Mouse (Mus musculus) urinary bladder, postnatal 25 days (tissue): Measurements from ENCODE around the gene Mon1a.
A peak's percentile ranks its signal among the peaks of the same experiment; 100 is the strongest.

Experiments
- DNase-seq: peaks from one replicate; pipeline ENCODE4 v3.0.0; 2022; ENCODE audit warnings: low spot score

Mon1a gene

DNA sequence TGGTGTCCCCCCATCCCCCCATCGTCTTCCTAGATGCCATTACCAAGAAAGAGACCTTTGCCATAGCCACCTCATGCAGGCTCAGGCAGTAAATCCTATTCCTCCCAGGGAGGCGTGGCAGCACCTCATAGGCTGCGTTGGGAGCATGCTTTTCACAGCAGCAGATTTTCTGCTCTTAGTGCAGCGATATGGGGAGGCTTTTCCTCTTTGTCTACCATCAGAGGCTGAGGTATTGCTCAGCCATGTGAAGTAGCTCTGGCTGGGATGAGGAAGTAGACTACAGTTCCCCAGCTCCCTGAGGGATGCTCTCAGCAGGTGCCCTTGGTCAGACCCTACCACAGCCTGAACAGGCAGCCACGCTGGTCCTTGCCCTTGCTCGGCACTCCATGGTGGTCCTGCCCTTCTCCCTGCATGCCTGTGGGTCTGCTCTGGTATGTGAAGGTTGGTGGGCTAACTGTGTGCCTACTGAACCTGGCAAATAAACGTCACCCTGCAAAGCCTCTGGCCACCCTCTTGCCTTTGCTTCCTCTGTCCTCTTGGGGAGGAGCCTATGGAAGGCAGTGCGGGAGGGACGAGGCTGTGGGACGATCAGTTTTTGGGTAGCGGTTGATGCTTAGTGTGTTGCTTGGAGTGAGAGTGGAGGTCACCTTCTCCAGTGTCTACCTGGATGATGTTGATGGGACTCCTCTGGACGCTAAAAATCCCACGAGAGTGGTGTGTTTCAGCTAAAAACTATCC lies 61.4 kb downstream of the Mon1a start:
- no peak for DNase-seq

DNA sequence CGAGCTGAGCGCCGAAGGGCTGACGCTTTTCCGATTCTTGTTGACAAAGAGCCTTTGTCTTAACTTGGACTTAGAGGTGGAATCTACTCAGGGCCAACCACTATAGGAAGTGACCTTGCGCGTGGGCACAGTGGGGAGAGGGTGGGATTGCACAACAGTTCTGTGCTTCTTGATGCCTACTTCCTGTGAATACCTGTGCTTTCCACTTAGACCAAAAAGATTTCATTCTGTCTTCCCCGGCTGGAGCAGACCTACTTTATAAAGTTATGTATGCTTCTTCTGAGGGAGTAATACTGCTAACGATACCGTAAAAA lies 61.9 kb downstream of the Mon1a start, which contains the start of gene Traip:
Gene Traip, plus strand, starts transcription at position 215 of the 314 bp plus-strand sequence.
- no peak for DNase-seq

DNA sequence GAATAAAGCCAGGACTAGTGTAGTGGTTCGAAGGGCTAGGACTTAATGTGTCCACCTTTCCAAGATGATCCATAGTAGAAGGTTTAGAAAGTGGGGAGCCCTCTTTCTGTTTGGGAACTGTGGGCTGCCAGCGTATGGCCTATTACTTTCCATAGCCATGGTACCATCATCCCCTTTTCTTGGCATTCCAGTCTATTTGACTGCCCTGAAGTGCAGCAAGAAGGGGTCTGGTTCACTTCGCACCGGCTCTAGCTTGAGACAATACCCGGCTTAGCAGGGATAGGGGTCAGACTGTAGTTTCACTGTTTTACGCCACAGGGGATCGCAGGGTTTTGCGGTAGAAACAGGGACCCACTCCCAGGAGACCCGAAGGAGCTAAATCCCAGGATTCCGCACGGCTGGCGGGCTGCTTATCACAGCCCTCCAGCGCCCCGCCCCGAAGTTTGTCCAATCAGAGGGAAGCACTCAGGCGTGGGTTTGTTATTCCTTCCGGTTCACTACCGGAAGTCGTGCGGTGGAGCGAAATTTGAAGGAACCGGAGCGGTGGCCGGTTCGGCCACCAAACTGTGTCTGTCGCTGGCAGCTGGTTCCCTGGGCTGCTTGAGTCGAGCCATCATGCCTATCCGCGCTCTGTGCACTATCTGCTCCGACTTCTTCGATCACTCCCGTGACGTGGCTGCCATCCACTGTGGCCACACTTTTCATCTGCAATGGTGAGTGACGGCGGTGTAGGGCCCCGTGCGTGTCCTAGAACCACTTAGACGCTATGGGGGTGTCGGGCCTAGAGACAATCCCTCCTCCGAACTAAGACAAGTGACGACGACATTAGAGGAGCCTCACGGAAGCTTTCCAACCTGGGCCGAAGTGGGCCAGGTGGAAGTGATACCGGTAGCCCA lies 62.8 kb downstream of the Mon1a start:
- DNase-seq: peak; percentile 91
